Mouse (Mus musculus) ES-Bruce4 (cell line): ENCODE measurements around the gene Treh.

Experiments
- CTCF ChIP-seq: IDR thresholded peaks from one replicate; pipeline ENCODE4 v1.8.1; 2011; ENCODE audit warnings: low read depth, low read length
- EP300 ChIP-seq: IDR thresholded peaks from 2 replicates; pipeline ENCODE4 v1.6.1; 2011; ENCODE audit warnings: low read depth, low read length; ENCODE audit not compliant: insufficient read depth
- POLR2A ChIP-seq: IDR thresholded peaks from one replicate; pipeline ENCODE4 v1.8.1; 2011; ENCODE audit warnings: low read length; ENCODE audit not compliant: insufficient read depth

DNA sequence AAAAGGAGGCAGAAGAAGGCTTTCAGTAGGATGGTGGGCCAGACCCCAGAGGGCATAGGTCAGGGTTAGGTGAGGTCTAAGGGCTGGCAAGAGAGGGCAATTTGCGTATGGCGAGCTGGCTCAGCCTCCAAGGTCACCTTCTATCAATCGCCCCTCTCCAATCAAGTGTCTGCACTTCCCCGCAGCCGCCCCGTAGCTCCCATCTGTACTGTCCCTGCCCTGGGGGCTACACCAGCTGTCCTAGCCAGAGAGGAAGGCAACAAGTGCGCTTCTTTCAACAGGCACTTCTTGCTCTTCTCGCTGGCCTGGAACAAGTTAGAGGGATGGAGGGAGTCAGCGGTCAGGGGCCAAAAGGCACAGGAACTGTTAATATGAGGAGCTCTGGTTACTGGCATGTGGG, 15.0 kb downstream of the Treh start:
- TF ChIP-seq POLR2A: no peak
- TF ChIP-seq EP300: peak; percentile 86
- TF ChIP-seq CTCF: no peak
